Mouse (Mus musculus) thymus, postnatal 14 days (tissue): ENCODE results near the gene Ppp1r14c.

Experiments used
- DNase-seq: peaks from one replicate; pipeline ENCODE4 v3.0.0; 2021

The Ppp1r14c gene

DNA sequence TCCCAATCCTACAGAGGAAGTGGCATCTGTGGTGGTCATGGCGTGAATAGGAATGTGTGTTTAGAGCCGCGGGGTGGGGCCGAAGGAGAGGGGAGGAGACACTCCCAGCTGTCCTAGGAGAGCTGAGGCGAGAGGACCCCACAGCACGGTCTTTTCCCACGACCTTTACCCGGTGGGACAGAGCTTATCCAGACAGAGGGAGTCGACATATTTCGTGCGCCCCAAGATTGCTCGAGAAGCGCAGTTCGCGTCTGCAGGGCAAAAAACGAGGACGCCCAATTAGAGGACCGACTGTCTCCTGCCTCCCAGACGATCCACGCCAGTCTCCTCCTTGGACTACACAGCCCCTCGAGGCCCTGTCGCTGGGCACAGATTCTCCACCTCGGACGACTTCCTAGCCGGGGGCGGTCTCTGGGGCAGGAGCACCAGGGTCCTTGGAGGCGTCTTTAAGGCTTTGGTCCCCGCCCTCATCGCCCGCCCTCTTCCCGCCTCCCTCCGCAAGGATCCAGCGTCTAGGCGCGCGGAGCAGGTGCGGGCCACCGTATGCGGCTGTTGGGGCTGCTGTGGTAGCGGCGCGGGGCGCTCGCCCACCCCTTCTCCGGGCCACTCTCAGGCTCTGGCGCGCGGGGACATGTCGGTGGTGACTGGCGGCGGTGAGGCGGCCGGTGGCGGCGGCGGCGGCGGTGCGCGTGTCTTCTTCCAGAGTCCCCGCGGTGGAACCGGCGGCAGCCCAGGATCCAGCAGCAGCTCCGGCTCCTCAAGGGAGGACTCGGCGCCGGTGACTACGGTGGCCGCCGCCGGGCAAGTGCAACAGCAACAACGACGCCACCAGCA lies at the start of gene Ppp1r14c:
Gene Ppp1r14c (plus strand): TSS at position 22 of the 834 bp plus-strand sequence.
- no peak for DNase-seq

DNA sequence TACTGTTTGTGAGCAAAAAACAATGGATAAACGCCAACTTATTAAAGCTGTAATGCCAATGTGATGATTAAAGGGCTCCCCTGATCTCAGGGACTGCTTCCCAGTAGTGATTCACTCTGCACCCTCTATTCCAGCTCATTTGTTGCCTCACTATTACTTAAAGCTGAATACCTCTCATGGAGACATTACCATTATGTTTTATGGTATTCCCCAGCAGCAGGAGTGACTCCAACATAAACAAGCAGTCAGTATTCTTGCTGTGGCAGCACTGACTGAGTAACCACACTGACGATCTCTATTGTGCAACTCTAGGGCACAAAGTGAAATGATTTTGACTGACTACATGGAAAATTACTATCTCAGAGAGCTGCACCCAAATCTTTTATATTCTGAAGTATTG lies 44.5 kb upstream of the Ppp1r14c start:
- no peak for DNase-seq

DNA sequence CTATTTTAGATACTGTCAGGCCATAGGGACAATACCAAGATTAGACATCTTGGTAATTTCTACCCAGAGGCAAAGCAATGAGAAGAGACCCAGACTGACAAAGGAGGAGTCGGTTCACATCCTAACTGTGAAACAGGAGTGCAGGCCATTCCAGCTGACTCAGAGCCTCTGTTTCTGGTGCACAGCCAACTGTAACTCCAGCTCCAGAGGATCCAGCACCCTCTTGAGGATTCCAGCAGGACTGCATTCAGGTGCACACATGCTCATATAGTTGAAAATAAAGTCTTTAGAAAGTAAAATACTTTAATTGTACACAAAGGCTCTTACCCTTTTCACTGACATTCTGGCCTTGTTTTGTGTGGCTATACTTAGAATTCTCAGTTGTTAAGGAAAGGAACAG lies 40.4 kb upstream of the Ppp1r14c start:
- no peak for DNase-seq

DNA sequence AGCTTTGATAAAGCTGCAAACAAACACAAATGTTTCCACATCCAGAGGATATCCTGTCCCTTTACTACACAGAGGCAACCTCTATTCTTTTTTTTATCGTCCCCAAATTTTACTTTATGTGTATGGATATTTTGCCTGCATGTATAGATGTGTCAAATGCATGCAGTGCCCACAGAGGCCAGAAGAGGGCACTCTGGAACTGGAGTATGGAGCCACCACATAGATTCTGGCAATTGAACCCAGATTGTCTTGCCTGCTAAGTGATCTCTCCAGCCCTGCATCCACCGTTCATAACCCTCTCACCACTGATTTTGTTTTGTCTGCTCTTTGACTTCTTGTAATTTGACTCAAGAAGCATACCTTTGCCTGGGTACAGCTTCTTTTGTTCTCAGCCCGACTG lies 33.0 kb upstream of the Ppp1r14c start:
- DNase-seq = peak; percentile 75

DNA sequence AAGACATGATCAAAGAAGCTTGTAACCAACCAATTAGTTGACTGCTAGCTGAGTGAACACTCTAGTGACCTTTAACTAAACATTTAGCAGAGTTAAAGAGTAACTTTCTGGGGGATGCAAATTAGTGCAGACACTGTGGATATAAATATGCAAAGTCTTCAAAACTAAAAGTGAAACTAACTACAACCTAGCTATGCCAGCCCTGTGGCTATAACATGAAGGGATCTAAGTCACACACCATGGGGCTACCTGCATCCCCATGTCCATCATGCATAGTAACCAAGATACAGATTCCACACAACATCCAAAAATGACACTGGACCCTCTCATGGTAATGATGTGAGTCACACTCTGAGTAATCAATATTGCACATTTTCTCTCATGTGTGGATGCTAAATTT lies 31.3 kb upstream of the Ppp1r14c start:
- no peak for DNase-seq

DNA sequence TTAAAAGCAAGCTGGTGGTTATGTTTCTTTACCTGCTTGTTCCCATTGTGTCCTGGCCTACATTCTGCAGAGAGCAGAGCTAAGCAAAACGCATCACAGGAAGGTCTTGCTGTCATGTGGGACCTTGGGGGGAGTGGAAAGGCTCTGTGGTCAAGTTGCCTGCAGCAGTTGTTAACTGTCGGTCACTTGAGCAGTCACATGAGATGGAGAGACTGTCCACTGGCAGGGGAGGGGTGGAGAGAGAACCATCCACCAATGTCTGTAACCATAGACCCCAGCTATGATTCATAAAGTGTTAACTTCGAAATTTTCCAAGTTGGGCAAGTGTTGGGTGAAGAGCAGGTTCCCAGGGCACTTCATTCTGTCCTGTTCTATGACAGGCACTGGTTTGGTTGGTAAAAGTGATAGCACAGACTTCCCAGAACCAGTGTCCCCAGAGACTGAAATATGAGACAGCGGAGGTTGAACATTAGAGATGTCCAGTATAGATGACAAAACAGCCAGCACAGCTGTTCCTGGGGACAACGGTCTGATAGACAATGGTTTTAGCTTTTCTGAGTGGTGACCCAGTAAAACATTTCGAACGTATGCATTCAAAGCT lies 29.0 kb upstream of the Ppp1r14c start:
- DNase-seq = no peak

DNA sequence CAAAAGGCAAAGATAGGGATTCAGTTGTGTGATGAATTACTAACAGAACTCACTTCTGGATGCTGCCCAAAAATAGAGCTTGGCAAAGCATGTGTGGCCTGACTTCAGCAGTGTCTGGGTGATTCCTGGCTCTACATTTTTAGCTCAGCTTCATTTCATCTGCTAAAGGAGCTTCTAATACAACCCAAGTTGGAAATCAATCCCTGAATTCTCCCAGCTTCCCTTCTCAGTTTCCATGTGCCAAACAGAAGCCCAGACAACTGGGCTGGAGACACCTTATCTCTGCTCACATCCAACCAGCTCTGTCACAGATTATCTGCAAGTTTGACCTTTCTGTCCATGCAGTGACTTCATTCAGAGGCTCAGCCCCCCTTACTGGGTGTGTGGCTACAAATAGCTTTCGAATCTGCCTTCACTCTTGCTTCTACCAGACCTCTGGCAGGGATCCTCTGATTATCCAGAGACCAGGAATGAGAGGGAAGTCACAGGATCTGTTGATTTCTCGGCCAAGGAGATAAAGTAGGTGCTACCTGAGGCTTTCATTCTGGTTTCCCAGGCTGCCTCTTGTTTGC lies 28.4 kb upstream of the Ppp1r14c start:
- DNase-seq = no peak

DNA sequence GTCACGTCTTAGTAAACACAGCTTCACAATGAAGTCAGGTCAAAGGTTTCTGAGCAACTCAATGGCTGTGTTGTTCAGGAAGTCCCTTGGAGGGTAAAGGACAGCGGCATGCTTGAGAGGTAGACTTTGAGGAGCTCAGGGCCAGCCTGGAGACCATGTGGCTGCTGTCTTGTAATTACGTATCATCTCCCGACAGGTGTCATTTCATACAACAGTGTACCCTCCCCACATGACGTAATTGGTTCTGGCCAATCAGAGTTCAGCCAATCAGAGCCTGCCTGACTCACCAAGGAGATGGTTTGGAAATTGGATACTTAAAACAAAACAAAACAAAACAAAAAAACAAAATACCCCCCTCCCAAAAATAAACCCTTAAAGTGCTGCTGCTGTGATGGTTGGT lies 20.2 kb upstream of the Ppp1r14c start:
- DNase-seq = no peak

DNA sequence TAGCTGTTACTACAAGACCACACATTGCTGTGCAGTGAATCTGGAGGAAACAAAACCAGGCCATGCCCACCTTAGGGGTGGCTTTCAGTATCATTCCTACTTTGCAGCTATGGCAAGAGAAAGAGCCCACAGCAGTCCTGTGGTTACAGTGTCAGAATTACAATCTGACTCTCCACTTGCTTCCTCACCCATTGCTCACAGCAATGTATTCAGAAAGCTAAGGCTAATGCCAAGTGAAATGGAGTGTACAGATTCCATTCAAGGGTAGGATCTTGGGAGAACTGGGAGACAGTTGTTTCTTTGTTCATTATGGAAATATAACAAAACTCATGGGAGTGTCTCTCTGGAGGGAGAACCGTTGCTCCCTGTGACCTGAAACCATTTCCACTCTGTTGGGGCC lies 6.3 kb upstream of the Ppp1r14c start:
- no peak for DNase-seq

DNA sequence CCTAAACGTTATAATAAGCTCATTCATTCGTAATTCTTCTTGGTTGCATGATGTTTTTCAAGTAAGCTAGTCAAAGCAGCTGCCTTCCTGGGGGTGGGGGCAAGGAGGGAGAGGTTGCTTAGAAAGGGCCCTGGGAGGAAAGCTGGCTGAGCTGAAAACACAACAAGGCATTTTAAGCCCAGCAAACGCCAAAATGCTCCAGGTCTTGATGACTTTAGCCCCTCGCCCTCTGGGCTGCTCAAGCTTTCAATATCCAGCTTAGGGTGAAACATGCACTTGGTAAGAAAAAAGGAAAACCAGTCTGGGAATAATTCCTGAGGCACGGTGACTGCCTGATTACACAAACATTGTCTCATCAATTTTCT lies 204 bp upstream of the Ppp1r14c start:
- DNase-seq = no peak

DNA sequence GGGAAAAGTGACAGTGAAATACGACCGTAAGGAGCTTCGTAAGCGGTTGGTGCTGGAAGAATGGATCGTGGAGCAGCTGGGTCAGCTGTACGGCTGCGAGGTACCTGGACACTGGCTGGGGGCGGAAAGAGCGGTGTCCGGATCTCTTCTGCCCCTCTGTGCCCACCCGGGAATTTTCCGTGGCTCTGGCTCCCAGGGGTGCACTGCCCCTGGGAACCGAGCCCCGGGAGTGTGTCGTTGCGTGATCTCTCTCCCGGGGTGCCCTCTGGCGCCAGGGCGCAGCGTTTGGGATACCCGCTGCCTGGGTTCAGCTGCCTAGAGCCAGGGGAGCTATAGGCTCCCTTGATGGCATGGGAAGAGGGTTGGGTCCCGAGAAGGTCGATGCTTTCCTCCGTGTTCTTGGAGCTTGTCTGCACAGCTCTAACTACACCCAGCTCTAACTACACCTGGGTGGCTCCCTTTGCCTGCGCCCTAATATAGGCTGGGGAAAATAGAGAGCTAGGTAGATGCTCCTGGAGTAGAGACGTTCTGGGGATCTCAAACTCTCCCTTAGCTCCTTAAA lies 1.1 kb downstream of the Ppp1r14c start:
- no peak for DNase-seq

DNA sequence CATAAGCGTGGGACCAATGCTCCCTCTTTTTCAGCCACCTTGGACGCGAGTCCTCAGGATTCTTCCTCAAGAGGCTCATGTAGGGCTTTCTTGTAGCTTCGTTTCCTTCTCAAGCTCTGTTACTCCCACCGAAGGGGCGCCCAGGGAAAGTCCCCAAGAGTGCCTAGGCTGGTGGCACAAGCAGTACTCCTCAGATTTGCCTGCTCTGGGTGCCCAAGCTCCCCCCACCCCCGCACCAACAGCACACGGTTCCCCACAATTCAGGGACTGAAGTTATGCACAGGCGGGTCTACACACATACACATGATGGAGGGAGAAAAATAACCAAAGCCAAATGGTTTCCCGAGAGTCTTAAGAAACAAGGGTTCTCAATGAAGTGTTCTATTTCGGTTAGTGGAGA lies 1.6 kb downstream of the Ppp1r14c start:
- no peak for DNase-seq

DNA sequence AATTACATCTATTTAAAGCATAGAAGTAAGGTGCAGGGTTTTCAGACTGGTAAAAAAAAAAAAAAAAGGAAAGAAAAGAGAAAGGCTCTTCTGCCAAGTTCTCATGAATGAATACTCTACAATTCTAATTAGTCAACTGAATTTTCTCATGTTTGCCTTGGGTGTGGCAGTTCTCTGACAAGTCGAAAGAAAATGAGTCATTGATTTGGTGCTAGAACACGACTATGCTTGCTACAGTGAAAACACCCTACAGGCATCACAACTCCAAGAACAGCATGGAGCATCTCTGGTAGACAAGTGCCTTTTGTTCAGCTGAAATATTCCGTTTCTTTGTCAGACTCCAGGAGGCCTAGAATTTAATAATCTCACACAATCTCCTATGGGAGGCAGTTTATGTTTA lies 17.3 kb downstream of the Ppp1r14c start:
- DNase-seq = no peak

DNA sequence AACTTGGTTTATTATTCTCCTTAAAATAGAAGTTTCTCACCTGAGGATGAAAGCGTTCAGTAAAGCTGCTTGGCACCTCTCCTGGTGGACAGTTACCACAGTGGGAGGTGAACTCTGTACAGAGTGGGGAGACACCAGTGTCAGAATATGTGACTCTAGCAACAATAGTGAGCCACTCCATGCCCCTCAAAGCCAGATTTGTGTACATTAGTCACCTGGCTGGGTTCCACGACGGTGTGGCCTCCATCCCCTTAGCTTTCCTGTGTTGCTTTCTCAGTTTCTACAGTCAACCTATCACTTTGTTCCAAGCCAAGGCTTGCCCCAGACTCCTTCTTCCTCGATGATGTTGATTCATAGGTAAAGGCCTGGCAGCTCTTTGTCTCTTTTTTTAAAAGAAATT lies 26.4 kb downstream of the Ppp1r14c start:
- DNase-seq = no peak

DNA sequence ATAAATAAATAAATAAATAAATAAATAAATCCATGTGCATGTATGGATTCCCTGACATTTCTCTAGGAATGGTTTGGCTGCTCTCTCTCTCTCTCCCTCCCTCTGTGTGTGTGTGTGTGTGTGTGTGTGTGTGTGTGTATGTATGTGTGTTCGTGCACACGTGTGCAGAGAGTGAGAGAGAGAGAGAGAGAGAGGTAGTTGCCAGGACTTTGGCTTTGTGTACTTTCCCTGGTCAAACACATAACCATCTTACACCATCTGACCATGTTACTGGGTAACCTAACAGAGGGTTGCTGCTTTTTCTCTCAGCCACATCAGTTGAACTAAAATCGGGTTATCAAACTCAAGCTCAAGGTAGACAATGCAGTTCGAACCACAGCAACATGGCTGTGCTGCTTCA lies 27.7 kb downstream of the Ppp1r14c start:
- no peak for DNase-seq

DNA sequence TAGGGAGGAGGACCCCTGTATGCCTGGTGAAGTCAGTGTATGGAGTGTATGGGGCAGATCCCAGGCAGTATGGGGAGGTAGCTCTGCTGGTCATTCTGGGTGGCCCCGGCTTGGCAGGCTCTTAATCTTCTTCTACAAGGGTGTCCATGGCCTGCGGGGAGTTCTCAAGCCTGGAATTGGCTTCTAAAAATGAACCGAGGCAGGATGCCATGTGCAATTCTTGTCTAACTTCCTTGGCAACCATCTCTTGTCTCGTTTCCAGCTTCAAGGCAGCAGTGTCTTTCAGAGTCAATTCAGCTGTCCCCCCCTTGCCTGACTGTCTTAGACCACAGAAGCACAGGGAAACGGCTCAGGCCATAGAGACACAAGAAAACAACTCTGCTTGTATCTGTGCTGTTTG lies 28.3 kb downstream of the Ppp1r14c start:
- no peak for DNase-seq

DNA sequence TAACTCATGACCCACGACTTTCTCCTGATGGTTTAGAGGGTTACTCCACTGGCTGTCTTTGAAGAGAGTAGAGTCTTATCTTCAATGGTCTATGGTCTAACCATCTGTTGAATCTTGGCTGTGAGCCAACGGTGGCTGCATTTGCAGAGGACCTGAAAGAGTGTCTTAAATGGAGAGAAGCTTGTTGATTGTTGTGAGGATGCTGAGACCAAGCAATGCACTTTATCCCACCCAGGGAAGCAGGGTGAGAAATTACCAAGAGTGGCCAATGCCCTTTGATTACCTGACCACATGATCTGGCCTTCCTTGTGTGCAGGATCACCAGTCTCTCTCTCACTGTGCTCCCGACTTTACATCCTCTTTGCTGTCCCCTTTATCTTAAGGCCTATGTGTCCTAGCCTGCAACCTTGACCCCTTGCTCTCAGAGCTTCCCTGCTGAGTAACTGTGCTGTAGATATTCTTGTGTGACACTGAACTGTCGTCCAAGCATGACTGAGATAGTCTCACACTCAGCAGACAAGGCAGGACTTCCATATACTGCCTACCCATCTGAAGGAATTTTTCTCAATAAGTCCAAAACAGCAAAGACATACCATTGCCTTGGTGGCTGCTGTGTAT lies 28.9 kb downstream of the Ppp1r14c start:
- DNase-seq = no peak

DNA sequence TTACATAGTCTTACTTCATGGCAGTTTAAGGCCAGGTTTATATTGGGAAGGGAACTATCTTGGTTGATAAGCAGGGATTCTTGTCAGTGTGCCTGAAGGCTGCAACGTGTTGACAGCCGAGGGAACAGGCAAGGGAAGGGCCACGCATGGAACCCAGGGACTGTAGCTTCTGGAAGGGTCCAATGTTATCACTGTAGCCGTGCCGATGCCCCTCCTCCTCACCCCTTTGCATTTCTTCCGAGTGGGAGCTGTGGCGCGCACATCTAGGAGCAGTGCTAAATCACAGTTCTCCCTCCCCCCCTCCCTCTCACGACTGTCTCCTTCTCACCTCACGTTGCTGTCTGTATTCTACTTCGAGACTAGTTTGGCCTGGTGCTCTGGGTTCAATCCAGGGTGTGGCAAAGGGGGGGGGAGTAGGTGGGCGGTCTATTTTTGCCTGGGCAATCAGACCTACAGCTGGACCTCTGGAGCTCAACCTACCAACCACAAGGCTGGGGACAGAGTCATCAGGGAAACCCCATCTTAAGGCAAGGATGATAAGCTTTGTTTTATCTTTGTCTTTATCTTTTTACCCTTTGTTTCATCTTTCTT lies 29.6 kb downstream of the Ppp1r14c start:
- DNase-seq = no peak

DNA sequence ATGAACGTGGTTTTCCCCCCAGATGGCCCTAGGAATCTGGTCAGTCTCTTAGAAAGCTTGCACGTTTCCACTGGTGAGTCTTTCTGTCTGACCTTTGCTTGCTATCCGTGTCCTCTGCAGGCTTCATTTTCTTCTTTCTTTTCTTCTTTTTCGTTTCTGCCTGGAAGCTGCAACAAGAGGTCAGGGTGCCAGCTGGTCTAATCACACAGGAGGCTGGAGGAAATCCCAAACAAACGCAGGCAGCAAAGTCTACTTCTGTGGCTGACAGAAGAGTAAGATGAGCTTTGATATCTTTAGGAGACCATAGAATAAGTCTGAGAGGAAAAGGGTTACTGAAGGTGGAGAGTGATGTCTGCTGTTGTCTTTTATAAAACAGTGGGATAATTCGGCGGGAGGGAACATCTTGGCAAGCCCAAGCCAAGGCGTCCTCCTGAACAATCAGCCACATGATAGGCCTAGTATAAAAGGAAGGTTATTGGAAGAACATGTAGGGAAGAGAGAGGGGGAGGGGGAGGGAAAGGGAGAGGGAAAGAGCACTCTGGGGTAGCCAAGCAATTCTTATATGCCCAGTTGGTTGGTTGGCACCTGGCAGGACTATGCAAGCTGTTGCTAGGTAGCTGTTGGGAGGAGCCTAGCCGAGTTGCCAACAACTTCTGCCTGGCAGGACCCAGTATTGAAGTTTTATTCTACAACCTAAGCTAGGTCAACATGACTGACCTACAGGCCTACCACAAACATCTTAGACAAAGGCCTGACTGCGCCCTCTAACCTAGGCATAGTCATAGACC lies 30.3 kb downstream of the Ppp1r14c start:
- DNase-seq = no peak

DNA sequence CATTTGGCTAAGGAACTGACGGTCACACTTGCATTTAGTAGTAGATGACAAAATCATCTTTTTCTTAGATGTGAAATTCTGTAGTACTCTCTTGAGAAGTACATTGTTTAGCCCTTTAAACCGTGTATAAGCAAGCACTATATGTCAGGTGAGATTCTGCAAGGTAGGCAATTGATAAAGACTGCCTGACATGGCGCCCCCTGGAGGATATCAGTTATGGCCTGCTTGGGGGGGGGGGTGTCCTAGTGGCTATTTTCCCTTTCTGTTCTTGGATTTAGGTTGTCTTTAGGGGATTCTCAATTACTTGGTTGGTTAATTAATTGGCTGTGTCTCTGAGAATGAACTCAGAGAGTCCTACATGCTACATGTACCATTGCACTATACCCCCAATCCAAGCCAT lies 31.5 kb downstream of the Ppp1r14c start:
- DNase-seq = no peak

DNA sequence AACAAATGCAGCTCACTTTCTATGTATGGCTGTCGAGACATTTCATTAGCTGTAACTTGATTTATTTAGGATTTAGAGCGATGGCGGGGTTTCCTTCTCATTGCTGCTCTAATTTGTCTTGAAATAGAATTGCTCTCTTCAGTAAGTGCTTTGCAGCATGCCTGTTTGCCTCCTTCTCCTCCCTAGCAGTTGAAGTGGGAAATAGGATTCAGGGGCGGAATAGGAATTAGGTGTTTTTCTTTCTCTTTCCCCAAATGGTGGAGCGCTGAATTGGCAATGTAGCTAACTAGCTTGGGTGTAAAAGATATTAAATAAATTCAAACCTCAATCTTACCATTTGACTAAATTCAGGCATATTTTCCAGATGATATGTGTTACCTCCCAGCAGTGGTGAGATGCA lies 32.2 kb downstream of the Ppp1r14c start:
- DNase-seq = no peak

DNA sequence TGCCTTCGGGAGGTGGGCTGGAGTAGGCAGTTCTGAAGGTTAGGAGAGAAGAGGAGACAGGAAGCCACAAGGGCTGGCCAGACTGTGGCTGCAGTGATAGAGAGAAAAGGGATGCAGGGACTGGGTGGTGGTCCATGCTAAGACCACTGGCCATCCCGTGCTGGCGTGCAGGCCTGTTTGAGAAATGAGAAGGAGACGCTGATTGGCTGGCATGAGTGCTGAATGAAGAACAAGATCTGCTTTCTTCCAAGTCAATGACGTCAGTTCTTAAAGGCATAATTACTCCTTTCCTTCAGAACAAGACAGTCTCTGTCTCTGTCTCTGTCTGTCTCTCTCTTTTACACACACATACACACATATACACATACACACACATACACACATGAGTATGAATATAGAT lies 36.4 kb downstream of the Ppp1r14c start:
- DNase-seq = no peak
